Mouse (Mus musculus) cerebellum, adult 8-10 months (tissue): ENCODE results near the gene Olfr686.

Experiments
- DNase-seq: peaks from one replicate; pipeline ENCODE4 v3.0.0; 2022

Olfr686 gene

GRCm38 (mm10) chr7:105207385-105207784 is at the start of gene Olfr686:
Gene Olfr686 (minus strand): TSS chr7:105207485.
- no peak for DNase-seq

- no peak for DNase-seq
These were observed 49.4 kb upstream of the Olfr686 start for GRCm38 (mm10) chr7:105256656-105257055.

GRCm38 (mm10) chr7:105248197-105248596 is 40.9 kb upstream of the Olfr686 start:
- DNase-seq: no peak

- DNase-seq: no peak
These were observed 40.4 kb upstream of the Olfr686 start for GRCm38 (mm10) chr7:105247671-105248070.

- DNase-seq: no peak
These were observed 22.1 kb upstream of the Olfr686 start for GRCm38 (mm10) chr7:105229386-105229785.

GRCm38 (mm10) chr7:105228138-105228537 is 20.9 kb upstream of the Olfr686 start:
- DNase-seq: no peak

- no peak for DNase-seq
These were observed 19.4 kb upstream of the Olfr686 start for GRCm38 (mm10) chr7:105226703-105227102.

GRCm38 (mm10) chr7:105226072-105226471 is 18.8 kb upstream of the Olfr686 start:
- no peak for DNase-seq

- DNase-seq: no peak
These were observed 11.0 kb upstream of the Olfr686 start for GRCm38 (mm10) chr7:105218281-105218680.

GRCm38 (mm10) chr7:105214761-105215160 is 7.5 kb upstream of the Olfr686 start:
- DNase-seq: no peak

GRCm38 (mm10) chr7:105185912-105186311 is 21.4 kb downstream of the Olfr686 start, which contains the start of gene Olfr685:
Gene Olfr685 (minus strand): TSS chr7:105186012.
- DNase-seq: no peak

GRCm38 (mm10) chr7:105170773-105171172 is 36.5 kb downstream of the Olfr686 start:
- DNase-seq: no peak

- no peak for DNase-seq
These were observed 43.7 kb downstream of the Olfr686 start, which contains the start of gene Olfr684 for GRCm38 (mm10) chr7:105163553-105163952. Gene Olfr684 (minus strand): TSS chr7:105163653.
